Mouse (Mus musculus) bone marrow, adult 2 months (tissue): ENCODE results near the gene Pnisr.

Experiments
- CTCF ChIP-seq: fragments of 200-500 bp; IDR thresholded peaks from 2 replicates; pipeline ENCODE4 v1.5.1; 2011; ENCODE audit warnings: low read length, control low read depth; ENCODE audit not compliant: control insufficient read depth, insufficient read depth
- POLR2A ChIP-seq: fragments of 200-500 bp; IDR thresholded peaks from 2 replicates; pipeline ENCODE4 v1.6.1; 2011; ENCODE audit warnings: low read depth, mild to moderate bottlenecking, control low read depth, low read length, borderline replicate concordance; ENCODE audit not compliant: control insufficient read depth

DNA sequence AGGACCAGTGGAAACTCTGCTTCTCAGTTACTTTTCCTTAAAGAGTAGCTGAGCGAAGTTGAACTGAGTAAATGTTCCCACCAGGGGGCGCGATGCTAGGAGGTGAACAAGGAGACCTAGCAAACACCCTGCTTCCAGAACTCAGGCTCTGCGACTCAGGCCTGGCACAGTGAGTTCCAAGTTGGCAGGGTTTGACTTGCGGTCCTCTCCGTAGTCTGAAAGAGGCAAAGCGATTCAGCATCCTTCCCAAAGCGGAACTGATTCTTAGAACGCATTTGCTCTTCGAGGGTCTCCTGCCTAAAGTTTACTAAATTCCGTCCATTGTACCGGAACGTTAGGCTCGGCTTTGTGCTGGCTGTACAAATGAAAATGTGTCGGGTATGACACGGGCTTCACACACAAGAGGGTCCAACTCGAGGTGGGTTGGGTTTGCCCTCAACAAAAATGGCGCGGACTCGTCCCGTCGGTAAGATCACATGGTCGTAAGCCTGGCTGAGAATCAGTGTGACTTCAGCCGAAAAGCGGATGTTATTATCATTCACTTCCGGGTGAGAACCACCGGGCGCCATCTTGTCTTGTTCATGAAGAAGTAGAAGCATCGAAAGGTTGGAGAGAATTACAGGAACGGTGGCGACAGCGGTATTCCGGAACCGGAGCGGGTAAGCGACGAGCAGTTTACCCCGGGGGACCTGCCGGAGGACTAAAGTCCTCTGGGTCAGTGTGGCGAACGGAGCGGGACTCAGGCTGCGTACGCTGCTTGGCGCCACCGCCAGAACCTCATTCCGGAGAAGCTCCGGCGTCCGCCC, at the start of gene Pnisr:
- TF ChIP-seq CTCF (peak; percentile 79), POLR2A (peak; percentile 36; the same call in 1 of the 2 replicates)
